Mouse (Mus musculus): Measurements from ENCODE around the gene Smpdl3a.
A peak's percentile ranks its signal among the peaks of the same experiment; 100 is the strongest.

Gene Smpdl3a

DNA sequence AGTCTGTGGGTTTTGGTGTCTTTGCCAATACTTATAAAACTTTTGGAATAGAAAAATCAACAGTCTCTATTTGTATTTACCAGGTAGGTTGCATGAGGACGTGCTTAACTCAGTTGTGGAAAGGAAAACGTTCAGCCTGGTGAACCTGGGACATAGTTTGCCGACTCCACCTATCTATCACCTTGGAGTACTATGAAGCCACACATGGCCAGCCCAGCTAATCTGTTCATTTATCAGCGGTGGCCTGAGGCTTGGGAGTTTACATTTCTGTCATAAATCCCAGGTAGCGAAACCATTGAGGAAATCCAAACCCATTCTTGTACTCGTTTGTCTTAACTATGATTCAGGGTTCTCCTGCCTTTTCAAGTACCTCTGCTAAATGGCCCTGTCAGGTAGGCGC, at the start of gene Smpdl3a:
Gene Smpdl3a (plus strand): TSS at position 318 of the 400 bp plus-strand sequence.
- no peak for DNase-seq (ENCODE audit: low spot score in 2 of 2)

DNA sequence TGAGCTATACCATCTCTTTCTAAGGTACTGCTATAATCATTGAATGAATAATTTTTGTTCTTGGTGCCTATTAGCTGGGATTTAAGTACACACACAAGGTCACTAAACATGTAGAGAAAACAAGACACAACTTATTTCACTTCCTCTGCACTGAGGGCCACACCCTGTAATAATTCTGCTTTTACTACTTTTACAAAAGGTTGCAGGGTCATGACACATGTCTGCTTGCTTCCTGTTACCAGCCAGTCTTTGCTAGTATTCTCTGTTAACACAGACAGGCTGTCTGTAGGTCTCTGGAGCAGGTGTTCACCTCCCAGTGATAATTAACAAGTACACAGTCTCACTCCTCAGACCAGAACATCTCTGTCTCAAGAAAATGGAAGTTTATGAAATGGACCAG, 48.7 kb upstream of the Smpdl3a start:
- no peak for DNase-seq (ENCODE audit: low spot score in 2 of 2)

DNA sequence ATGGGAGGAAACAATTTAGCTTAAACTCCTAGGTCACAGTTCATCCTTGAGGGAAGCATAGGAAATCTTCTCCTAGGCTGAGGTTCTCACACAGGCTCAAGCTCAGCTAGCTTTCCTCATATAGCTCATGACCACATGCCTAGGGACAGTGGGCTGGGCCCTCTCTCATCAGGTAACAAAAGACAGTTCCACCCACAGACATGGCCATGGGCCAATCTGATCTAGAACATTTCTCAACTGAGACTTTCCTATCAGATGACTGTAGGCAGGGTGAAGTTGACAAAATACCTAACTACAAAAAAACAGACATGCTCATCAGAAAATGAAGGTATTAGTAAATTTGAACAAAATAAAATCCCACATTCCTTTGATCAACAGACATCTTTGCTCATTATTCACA, 47.0 kb upstream of the Smpdl3a start:
- DNase-seq (ENCODE audit: low spot score in 2 of 2), result no peak

DNA sequence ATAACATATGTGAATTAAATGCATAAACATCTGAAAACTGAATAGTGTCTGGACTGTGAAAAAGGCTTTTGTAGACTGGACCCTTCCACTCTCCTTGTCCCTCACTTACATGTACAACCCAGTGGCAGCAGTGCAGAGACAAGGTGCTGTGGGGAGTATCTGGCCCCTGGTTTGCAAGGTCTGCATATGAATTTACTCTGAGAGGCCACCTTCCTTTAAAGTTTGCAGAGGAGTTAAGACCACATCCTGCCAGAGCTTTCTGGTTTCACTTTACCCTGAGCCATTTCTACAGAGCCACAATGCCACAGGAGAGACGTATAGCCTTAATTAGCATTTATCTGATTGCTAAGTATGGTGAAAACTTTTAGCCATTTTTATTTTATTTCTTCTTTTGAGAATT, 40.8 kb upstream of the Smpdl3a start:
- no peak for DNase-seq (ENCODE audit: low spot score in 2 of 2)

DNA sequence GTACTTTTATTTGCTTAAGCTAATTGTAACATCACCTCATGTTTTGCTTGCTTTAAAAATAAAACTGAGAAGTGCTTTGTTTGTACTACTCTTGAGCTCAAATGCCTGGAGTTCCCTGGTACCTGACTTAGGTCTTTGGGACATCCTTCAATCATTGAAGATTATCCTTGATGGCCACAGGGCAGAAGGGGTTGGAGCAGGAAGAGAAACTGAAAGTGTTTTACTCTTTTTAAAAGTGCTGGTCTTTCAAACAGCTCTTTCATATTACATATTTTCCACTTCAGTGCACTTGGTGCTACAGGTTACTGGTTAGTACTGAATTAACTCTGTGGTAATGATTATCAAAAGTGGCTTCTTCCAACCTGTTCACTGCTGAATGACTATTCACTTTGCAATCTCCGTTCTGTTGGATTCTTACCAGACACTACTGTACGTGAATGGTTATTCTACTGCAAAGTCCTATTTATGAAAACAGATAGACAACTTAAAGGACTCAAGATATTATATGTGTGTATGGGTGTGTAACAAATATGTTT, 38.9 kb upstream of the Smpdl3a start:
- no peak for DNase-seq (ENCODE audit: low spot score in 2 of 2)

DNA sequence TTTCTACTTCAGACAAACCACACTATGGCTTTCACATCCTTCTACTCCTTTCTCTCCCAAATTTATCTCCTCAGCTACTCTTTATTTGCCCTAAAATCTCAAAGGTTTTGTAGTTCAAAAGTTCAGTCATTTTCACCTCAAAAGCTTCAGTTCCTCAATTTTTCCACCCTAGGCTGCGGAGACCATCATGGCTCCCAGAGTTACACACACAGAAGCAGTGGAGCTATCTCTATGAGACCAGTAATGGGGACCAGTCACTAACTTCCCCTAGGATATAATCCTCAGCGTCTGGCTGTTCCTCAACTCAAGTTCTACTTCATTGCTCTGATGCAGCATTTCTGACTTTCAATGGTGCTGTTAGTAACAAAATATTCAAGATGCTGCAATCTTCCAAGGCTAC, 35.1 kb upstream of the Smpdl3a start:
- DNase-seq (ENCODE audit: low spot score in 2 of 2), result no peak

DNA sequence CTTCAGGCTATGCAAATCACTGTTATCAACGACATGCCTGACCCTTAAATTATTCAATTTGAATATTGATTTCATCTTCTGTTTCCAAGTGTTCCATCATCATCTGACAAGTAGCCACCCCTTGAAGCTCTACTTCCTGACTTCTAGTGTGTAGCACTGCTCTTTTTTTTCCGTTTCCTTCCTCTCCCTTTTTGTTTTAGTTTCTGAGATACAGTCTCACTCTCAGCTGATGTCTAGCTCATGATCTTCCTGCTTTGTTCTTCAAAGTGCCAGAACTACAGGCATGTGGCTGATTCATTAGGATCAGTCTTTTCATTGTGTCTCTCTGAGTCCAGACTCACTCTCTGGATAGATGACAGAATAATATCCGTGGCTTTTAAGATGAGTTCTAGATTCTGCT, 33.4 kb upstream of the Smpdl3a start:
- no peak for DNase-seq (ENCODE audit: low spot score in 2 of 2)

DNA sequence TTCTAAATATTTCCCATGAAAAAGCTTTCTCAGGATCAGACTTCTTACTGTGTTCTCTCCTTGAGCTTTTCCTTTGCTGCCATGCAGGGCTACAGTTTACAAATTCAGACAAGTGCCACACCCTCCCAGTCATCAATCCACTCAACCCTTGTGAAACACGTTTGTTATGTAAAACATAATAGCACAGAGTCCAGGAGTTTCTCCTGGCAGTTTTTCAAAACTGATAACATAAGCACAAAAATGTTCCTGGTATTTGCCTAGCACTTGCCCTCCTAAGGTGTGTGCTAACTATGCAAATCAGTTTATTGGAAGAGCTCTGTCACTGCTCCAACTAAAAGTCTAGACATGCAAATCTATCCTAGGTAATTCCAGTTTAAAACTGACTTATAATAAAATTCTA, 31.1 kb upstream of the Smpdl3a start:
- no peak for DNase-seq (ENCODE audit: low spot score in 2 of 2)

DNA sequence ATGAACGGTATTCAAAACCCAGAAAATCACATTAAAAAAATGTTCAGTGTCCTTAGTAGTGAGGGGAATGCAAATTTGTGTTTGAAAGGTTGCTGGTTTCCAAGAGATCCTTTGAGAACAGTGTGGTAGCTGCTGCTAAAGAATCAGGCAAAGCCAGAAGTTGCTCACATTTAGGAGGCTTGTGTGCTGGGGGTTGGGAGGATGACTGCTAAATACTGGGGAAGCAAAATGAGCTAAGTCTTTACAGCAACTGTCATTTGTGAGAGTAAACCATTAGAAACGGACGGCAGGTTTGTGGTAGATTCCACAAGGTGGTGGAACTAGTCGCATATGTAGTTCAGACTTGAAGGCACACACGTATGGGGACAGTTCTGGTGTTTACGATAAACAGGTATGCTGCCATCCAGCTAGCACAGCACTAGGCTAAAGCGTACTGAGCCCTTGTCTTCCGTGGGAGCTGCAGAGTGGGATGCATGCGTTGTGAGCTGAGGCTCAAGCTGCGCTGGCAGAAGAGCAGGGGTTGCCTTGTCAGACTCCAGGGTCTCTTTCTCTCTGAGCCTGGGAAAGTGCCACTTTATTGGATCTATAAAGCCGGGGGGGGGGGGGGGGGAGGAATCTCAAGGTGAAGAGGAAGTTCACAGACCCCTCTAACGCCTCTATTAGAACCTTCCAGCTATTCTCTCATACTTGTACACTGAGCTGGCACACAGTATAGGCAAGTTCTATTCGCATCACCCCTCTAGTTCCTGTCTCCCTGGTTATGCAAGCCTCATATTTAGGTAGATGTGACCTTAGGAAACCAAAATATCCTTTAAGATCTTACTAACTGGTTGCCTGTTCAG, 10.6 kb upstream of the Smpdl3a start:
- no peak for DNase-seq (ENCODE audit: low spot score in 2 of 2)

DNA sequence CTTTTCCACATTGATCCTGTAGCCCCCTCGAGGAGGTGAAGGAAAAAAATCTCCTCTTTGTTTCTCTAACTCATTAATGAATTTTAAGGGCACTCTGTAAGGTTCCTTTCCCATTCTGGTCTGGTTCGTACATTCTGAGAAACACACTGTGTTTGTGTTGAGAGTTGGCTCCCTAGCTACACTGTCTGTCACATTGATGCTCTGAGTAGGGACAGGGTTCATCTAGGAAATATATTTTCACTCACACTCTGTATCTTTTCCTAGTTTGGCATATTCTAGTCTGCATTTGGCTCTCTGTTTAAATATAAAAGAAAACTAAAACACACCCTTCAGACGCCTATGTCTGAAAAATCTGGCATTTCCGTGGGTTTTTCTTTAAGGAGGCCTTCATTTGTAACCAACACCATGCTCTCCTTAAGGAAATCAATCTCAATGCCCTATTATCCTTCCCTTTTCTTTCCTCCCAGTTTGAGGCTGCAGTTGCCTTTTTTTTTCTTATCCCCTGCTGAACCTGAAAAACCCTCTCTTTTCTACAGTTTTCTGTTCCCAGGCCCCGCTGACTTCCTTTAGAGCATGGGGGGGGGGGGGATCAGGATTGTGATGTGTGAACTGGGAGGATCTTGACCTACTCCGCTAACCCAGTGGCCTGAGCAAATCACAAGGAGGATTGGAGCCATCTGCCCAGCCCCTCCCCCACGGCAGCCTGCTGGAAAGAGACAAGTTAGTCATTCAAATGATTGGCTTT, 9.8 kb upstream of the Smpdl3a start:
- DNase-seq (ENCODE audit: low spot score in 2 of 2), result peak; percentile 32 to 62

DNA sequence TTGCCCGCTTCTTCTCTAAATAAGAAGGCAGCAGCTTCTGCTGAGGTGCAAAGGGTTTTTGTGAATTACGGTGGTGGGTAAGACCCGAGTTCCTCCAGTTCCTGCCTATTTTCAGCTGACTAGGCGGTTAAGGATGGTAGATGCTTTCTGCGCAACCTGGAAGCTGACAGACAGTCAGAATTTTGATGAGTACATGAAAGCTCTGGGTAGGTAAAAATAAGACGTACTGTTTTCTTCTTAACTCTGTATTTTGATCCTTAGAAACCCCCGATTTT, 9.3 kb upstream of the Smpdl3a start, which contains the start of gene Fabp7:
Gene Fabp7 (plus strand): TSS at position 6 of the 275 bp plus-strand sequence.
- DNase-seq (ENCODE audit: low spot score in 2 of 2), result no peak

DNA sequence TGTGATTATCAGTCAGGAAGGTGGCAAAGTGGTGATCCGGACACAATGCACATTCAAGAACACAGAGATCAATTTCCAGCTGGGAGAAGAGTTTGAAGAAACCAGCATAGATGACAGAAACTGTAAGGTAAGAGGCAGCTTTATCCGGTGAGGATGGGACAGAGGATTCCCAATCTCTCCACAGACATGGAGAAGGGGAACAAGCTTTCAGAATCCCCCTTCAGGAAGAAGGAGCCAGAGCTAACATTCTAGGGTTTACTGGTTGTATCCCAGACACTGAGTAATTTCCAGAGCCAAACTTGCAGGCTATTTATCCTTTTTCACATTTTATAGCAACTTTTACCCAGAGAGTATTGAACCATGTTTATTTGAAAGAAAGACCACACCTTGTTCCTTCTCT, 8.6 kb upstream of the Smpdl3a start:
- DNase-seq (ENCODE audit: low spot score in 2 of 2), result no peak

DNA sequence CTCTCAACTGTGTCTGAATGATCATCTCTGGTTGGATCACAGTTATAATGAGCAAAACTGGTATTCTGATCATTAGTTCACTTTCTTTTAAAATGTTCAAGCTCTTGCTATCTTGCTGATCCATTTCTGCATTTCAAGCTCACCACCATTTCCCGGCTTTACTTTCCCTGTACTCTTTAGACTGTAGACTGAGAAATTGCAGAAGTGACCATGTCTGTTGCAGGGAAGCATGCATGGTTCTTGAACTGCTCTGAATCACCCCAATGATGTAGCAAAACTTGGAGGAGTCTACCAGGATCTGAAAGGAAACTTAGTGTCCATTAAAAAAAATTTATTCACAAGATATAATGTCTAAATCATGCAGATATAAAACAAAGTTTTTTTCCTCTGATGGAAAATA, 1.2 kb upstream of the Smpdl3a start:
- no peak for DNase-seq (ENCODE audit: low spot score in 2 of 2)

DNA sequence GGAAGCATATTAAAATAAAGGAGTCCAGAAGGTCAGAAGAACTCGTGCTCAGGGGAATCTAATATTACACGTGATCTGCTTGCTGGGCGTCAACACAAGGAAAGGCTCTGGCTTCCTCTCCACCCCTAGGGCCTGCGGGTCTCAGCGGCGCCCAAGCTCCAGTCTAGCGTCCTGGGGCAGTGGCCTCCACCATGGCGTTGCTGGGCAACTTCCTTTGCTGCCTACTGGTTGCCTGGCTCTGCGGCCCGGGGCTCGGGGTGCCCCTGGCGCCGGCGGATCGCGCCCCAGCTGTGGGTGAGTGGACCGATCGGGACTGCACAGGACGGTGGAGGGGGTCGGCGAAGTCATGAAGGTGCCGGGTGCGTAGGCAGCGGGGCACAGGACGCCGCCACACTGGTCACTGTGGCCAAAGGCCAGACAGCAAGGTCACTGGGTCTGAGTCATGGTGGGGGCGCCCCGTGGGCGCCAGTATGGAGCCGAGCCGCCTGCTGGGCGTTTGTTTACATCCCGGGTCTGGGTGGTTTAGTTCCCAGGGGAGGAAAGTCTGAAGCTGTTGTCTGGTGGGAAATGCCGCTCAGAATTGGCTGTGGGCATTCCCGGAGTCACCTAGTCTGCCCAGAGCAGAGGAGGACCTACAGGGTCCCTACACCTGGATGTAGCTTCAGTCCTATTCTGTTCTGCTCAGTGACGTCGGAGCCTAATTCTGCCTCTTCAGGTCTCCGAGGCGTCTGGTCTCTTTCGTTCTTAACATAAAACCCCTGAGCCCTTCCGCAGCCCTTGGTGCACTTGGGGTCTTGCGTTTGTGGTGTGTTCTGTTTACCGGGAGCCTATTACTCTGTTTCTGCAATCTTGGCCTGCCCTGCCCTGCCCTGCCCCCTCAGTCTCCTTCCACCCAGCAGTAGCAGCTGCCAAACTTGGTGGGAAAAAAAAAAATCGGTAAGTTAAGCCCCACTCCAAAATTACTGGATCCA, 641 bp downstream of the Smpdl3a start:
- DNase-seq (ENCODE audit: low spot score in 2 of 2), result peak; percentile 35 to 60

DNA sequence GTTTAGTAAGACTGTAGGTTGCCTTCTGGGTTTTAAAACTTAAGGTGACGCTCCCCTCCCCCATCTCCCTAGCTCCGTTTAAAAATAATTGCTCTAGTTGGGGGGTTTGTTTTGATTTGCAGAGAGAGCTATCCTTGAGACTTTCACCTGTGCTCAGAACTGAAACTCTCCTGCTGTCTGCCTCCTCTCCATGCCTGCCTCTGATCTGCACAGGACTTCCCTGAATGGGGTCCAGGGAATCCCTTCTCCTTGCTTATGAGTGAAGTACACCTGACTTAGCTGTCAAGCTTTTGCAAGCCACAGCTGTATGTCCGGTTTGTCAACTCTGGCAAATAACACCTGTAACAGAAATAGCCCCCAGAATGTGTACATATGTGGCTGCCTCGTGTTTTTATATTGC, 1.4 kb downstream of the Smpdl3a start:
- DNase-seq (ENCODE audit: low spot score in 2 of 2), result no peak

DNA sequence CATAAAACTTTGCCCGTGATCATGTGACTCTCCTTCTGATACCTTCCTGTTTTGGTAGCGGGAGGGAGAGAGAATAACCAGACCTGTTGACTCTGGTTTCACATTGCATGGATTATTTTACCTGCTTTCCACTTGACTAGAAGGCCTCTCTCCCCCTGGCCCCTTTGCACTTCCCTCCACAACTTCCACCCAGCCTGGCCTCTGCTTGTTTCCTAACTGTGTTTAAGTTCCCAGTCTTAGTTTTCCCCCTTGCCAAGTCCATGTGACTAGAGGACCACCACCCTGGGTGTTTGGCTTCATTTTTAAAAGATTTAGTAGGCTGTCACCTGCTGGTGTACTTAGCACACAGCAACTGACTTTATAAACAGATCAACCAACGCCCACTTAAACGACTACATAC, 1.9 kb downstream of the Smpdl3a start:
- no peak for DNase-seq (ENCODE audit: low spot score in 2 of 2)

DNA sequence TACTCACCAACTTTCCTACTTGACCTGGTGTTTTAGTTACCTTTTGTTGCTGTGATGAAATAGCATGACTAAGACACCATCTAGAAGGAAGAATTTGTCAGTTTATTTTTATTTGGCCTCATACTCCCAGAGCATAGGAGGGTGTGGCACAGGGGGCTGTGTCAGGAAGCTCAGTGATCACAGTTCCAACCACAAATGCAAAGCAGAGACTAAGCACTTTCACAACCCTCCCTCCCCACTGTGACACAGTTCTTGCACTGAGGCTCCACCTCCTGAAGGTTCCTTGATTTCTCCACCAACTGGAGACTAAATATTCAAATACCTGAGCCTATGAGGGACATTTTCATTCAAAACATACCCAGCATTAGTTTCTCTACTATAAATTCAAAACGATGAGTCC, 5.4 kb downstream of the Smpdl3a start:
- DNase-seq (ENCODE audit: low spot score in 2 of 2), result no peak

DNA sequence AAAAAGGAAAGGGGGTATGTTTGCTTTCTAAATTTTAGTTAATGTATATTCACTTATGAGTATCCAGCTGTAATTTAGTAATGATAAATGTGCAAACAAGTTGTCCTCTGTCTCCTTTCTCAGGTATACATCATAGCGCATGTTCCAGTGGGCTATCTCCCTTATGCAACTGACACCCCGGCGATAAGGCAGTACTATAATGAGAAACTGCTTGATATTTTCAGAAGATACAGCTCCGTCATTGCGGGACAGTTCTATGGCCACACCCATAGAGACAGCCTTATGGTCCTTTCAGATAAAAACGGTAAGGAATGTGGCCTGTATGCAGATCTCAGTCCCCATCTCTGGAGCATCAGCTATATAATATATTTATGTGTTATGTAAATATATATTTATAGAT, 13.6 kb downstream of the Smpdl3a start:
- no peak for DNase-seq (ENCODE audit: low spot score in 2 of 2)

DNA sequence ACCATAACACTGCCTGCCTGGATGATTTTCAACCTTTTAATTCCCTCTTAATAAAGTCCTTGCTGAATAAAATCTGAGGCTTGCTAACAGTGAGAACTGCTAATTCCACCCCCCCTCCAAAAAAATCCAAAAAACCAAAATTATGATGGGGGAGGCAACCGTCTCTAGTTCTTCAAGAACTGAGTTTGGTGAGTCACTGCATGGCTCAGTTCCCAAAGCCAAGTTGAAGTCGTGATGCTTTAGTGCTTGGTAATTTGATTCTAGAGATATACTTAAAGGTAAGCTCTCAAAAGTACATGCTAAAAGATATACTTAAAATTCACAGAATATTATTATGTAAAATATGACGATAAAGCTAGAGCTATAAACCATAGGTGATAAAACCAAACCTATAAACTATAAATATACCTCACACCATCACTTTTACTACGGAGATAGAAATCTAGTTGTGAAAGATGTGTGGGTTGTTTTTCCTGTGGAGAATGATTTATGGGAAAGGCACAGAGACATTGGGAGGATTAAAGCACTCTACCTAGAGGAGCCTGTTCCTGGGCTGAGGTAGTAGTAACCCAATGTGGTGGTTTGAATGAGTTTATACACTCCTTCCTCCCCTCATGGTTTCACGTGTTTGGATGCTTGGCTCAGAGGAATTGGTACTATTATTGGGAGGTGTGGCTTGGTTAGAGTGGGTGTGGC, 18.2 kb downstream of the Smpdl3a start:
- no peak for DNase-seq (ENCODE audit: low spot score in 2 of 2)

DNA sequence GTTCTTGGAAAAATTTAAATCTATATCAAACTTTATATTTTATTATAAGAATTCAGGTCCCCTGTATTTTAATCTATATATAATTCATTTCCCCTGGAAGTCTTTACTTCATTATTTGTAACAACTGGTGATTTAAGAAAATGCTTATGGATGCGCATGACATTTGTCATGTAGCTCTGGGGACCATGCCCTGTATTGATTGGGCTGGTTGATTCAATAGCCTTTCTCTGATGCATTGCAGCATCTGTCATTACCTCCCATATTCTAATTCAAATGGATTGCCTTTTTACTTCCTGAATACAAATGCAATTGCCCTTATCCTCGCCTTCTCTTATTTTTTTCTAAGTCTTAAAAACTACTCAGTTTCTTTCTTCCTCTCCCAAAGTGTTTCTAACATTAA, 20.2 kb downstream of the Smpdl3a start:
- DNase-seq (ENCODE audit: low spot score in 2 of 2), result no peak

DNA sequence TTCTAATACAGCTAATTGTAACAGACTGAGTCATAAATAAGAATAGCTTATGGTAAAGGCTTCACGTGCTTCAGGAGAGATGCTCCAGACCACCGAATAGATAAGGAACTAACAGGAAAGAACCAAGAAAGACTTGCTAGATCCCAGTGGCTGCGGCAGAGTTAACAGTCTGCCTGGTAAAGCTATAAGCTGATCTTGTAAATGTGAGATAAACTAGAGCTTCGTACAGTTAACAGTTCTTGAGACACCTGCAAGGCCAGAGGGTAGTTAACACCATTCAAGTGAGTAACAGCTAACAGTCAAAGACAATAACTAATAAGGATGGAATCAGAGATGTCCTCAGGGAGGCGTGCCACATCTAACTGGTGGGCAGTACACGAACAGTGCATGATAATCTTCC, 21.7 kb downstream of the Smpdl3a start:
- DNase-seq (ENCODE audit: low spot score in 2 of 2), result no peak

Data from urinary bladder, postnatal 4 days (tissue).